Mouse (Mus musculus) ES-Bruce4 (cell line): ENCODE measurements around the gene Mettl15. TPM values are rescaled to one million over a fixed set of nuclear protein-coding genes. Genes with fewer than 3 reads are reported as not detected.

Experiments
- H3K27ac ChIP-seq: 2 replicates; pipeline ENCODE4 v1.5.1; 2012; ENCODE audit warnings: low read length, inconsistent platforms; ENCODE audit not compliant: insufficient read depth
- H3K27me3 ChIP-seq: 2 replicates; pipeline ENCODE4 v1.6.1; 2012; ENCODE audit warnings: mild to moderate bottlenecking, low read length, inconsistent platforms; ENCODE audit not compliant: control insufficient read depth, poor library complexity, insufficient read depth, severe bottlenecking
- H3K36me3 ChIP-seq: 2 replicates; pipeline ENCODE4 v1.6.1; 2012; ENCODE audit warnings: inconsistent platforms, mild to moderate bottlenecking, low read length, moderate library complexity; ENCODE audit not compliant: control insufficient read depth, poor library complexity, insufficient read depth, severe bottlenecking
- H3K4me1 ChIP-seq: one replicate; pipeline ENCODE4 v1.8.1; 2011; ENCODE audit warnings: low read length; ENCODE audit not compliant: control insufficient read depth, insufficient read depth
- H3K4me3 ChIP-seq: 2 replicates; pipeline ENCODE4 v1.5.1; 2011; ENCODE audit warnings: low read depth, mild to moderate bottlenecking, low read length
- H3K9ac ChIP-seq: 2 replicates; pipeline ENCODE4 v1.6.1; 2012; ENCODE audit warnings: low read depth, mild to moderate bottlenecking, inconsistent platforms; ENCODE audit not compliant: poor library complexity, severe bottlenecking
- H3K9me3 ChIP-seq: replicated peaks from 2 replicates; pipeline ENCODE4 v1.6.1; 2012; ENCODE audit warnings: mild to moderate bottlenecking, low read length, inconsistent platforms; ENCODE audit not compliant: control insufficient read depth, poor library complexity, insufficient read depth, severe bottlenecking
- CTCF ChIP-seq: IDR thresholded peaks from one replicate; pipeline ENCODE4 v1.8.1; 2011; ENCODE audit warnings: low read depth, low read length
- EP300 ChIP-seq: IDR thresholded peaks from 2 replicates; pipeline ENCODE4 v1.6.1; 2011; ENCODE audit warnings: low read depth, low read length; ENCODE audit not compliant: insufficient read depth
- POLR2A ChIP-seq: IDR thresholded peaks from one replicate; pipeline ENCODE4 v1.8.1; 2011; ENCODE audit warnings: low read length; ENCODE audit not compliant: insufficient read depth
- polyA plus RNA-seq: library from polyadenylated mRNA; stranded (reverse); fragments of >200 nt; gene quantifications from 2 replicates; pipeline ENCODE4 v1.2.4, GENCODE M21; 2011; ENCODE audit warnings: low read depth; ENCODE audit not compliant: missing spikeins, insufficient read depth, insufficient read length

The Mettl15 gene
- polyA plus RNA-seq, 1 experiment: 11.0 TPM

DNA sequence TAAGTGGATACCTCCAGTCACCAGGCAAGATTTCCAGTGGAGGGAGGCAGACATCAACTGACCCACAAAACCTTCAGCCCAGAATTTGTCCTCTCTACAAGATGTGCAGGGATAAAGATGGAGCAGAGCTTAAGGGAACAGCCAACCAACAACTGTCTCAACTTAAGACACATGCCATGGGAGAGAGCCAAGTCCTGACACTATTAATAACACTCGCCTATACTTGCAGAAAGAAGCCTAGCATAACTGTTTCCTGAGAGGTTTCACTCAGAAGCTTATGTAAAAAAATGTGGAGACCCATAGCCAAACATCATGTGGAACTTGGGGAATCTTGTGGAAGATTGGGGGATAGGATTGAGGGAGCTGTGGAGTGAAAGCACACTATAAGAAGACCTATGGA, 124.4 kb downstream of the Mettl15 start:
- Histone ChIP-seq H3K27me3 (no peaks in the 10 kb centered on the region), H3K9me3 (no peaks in the 10 kb centered on the region), H3K9ac (no peak overlapping the region), H3K4me3 (no peak overlapping the region), H3K36me3 (no peaks in the 10 kb centered on the region), H3K4me1 (no peaks in the 10 kb centered on the region), H3K27ac (no peak overlapping the region)
- TF ChIP-seq CTCF: no peak
- no peak for TF ChIP-seq POLR2A
- TF ChIP-seq EP300: no peak

DNA sequence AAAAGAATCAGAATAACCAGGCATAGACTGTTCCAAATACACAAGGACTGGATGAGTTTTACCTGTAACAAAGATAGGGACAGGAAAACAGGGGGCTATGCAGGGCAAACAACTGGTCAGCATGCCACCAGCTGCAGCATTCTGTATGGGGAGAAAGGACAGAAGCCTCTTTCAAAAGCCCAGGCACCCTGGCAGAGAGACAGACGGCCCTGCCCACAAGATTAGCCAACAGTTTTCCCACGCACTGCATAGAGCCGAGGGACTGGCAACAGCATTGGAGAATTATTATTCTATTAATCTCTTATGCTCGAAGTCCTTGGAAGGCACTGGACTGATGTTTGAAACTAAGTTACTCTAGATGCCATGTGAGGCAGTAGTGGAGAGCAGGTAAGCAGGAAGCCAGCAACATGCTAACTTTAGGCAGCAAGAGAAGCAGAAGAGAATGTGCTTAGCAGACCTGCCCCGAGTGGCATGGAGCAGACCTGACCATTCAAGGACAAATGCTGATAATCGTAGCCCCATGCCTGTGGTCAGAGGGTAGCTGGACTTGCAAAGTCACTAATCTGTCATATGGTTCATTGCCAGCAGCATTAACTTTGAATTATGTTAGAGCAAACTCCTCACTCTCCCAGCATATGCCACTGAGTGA, 127.0 kb downstream of the Mettl15 start:
- H3K4me3 ChIP-seq: no peak overlapping the region
- H3K27ac ChIP-seq: no peak overlapping the region
- no peak overlapping the region for H3K9ac ChIP-seq
- no peak for TF ChIP-seq EP300
- TF ChIP-seq CTCF: no peak
- no peak for TF ChIP-seq POLR2A
- H3K36me3 ChIP-seq: no peaks in the 10 kb centered on the region
- H3K4me1 ChIP-seq: no peaks in the 10 kb centered on the region
- no peaks in the 10 kb centered on the region for H3K9me3 ChIP-seq
- no peaks in the 10 kb centered on the region for H3K27me3 ChIP-seq

DNA sequence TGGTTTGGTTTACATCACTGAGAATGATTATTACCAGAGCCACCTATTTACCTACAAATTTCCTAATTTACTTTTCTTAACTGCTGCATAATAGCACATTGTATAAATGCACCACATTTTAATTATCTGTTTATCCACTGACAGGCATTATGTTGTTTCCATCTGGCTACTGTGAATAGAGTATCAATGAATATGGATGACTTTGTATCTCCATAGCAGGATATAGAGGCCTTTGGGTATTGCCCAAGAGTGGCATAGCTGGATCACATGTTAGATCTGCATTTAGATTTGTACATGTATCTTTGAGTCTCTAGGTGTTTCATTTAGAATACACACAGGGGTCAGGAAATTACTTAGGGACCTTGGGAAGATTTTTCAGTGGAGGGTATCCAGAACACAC, 133.3 kb downstream of the Mettl15 start:
- H3K27me3 ChIP-seq: no peaks in the 10 kb centered on the region
- H3K36me3 ChIP-seq: no peaks in the 10 kb centered on the region
- no peak overlapping the region for H3K9ac ChIP-seq
- no peaks in the 10 kb centered on the region for H3K4me1 ChIP-seq
- no peak overlapping the region for H3K4me3 ChIP-seq
- TF ChIP-seq EP300 (no peak), POLR2A (no peak), CTCF (no peak)
- no peaks in the 10 kb centered on the region for H3K9me3 ChIP-seq
- no peak overlapping the region for H3K27ac ChIP-seq

DNA sequence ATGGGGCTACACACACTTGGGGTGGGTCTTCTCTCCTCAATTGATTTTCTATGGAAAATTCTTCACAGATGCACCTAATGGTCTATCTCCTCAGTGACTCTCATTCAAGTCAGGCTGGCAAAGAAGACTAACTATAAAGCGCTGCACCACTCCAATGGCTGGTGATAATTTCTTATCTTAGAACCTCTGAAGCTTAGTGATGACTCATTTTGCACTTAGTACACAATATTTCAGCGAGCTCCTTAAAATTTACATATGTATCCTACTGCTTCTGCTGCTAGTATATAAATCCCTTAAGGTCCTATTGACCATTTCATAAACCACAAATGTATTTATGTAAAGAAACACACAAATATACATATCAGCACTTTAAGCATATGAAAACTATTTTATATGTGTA, 136.1 kb downstream of the Mettl15 start:
- no peaks in the 10 kb centered on the region for H3K36me3 ChIP-seq
- no peak overlapping the region for H3K27ac ChIP-seq
- no peaks in the 10 kb centered on the region for H3K27me3 ChIP-seq
- H3K9ac ChIP-seq: no peak overlapping the region
- no peaks in the 10 kb centered on the region for H3K4me1 ChIP-seq
- TF ChIP-seq CTCF: no peak
- TF ChIP-seq EP300: no peak
- no peak for TF ChIP-seq POLR2A
- no peak overlapping the region for H3K4me3 ChIP-seq
- no peaks in the 10 kb centered on the region for H3K9me3 ChIP-seq

DNA sequence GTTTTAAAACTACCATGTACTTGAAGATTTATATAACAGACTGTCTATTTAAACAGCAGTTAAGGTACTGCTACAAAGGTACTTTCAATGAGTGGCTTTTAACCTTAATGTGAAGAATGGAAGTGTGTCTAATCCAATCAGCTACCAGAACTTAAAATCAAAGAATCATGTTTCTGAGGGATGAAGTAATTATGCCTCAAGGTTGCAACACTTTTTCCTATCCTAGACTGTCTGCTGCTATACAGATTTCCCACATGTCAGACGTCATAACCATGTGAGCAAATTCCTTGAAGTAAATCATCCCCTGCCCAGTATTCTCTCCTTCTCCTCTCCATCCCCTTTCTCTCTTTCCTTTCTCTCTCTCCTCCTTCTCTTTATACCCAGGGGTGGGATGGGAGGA, 140.2 kb downstream of the Mettl15 start:
- H3K4me1 ChIP-seq: no peaks in the 10 kb centered on the region
- H3K9ac ChIP-seq: no peak overlapping the region
- no peak for TF ChIP-seq CTCF
- no peak for TF ChIP-seq POLR2A
- no peak for TF ChIP-seq EP300
- H3K4me3 ChIP-seq: no peak overlapping the region
- H3K27me3 ChIP-seq: no peaks in the 10 kb centered on the region
- H3K36me3 ChIP-seq: no peaks in the 10 kb centered on the region
- H3K27ac ChIP-seq: no peak overlapping the region
- no peaks in the 10 kb centered on the region for H3K9me3 ChIP-seq

DNA sequence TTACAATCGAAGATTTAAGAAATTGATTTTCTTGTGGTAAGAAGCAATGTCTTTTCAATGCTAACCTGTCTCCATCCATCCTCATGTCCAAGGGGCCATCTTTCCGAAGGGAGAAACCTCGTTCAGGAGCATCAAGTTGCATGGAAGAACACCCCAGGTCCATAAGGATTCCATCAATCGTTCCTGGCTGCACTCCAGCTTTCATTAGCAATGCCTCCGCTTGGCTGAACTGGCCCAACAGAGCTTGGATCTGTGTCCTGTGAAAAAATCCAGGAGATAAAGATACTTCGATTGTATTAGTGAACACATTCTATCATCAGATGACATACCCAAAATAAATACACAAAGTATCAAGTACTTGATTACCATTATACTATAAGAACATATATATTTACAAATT, 143.3 kb downstream of the Mettl15 start:
- Histone ChIP-seq H3K4me3 (no peak overlapping the region), H3K9ac (no peak overlapping the region), H3K27ac (no peak overlapping the region), H3K9me3 (no peaks in the 10 kb centered on the region), H3K27me3 (no peaks in the 10 kb centered on the region), H3K36me3 (no peaks in the 10 kb centered on the region), H3K4me1 (no peaks in the 10 kb centered on the region)
- TF ChIP-seq CTCF (no peak), EP300 (no peak), POLR2A (no peak)
